Mouse (Mus musculus): ENCODE measurements at regions not wholly inside any gene's neighbourhood (a gene's known extent, or its start where the extent isn't known, plus 50 kb on each side); places are given as distances from the start of the nearest gene placed in this dataset.

GRCm38 (mm10) chr15:87398396-87398795, 145.7 kb upstream of the Fam19a5 start:
- no peak for DNase-seq (ENCODE audit: low spot score)
- 68% methylated on average over 4 of the region's 4 CpGs for WGBS

GRCm38 (mm10) chr15:87405689-87406088, 138.4 kb upstream of the Fam19a5 start:
- H3K9me3 ChIP-seq (ENCODE audit: low read length) = no peaks in the 10 kb centered on the region; the same call in 1 of the 2 replicates
- no peak overlapping the region for H3K9ac ChIP-seq (replicated peaks; ENCODE audit: low read length)
- H3K27ac ChIP-seq = no peak overlapping the region
- no peaks in the 10 kb centered on the region for H3K4me1 ChIP-seq (ENCODE audit: insufficient read depth, low read length)
- no peak overlapping the region for H3K4me3 ChIP-seq (ENCODE audit: low read length)
- no peak overlapping the region for H3K4me2 ChIP-seq (ENCODE audit: low read depth, low read length)
- H3K27me3 ChIP-seq (ENCODE audit: insufficient read depth, low read length) = no peaks in the 10 kb centered on the region
- 84% methylated on average over 5 of the region's 5 CpGs for WGBS
- ATAC-seq (no peak), DNase-seq (ENCODE audit: low spot score) (no peak)
- no peaks in the 10 kb centered on the region for H3K36me3 ChIP-seq (ENCODE audit: insufficient read depth, low read length)
- TF ChIP-seq CTCF (IDR thresholded peaks at IDR 0.05; ENCODE audit: low read depth) = no peak

More at GRCm38 (mm10) chr15:87398396-87398795, 145.7 kb upstream of the Fam19a5 start:
- Histone ChIP-seq H3K4me2 (ENCODE audit: low read depth, low read length) (no peak overlapping the region), H3K27me3 (ENCODE audit: insufficient read depth, low read length) (no peaks in the 10 kb centered on the region), H3K4me3 (ENCODE audit: low read length) (no peak overlapping the region), H3K9ac (replicated peaks; ENCODE audit: low read length) (no peak overlapping the region), H3K9me3 (ENCODE audit: low read length) (no peaks in the 10 kb centered on the region; the same call in 1 of the 2 replicates), H3K4me1 (ENCODE audit: insufficient read depth, low read length) (no peaks in the 10 kb centered on the region), H3K27ac (no peak overlapping the region), H3K36me3 (ENCODE audit: insufficient read depth, low read length) (no peaks in the 10 kb centered on the region)
- no peak for TF ChIP-seq CTCF (IDR thresholded peaks at IDR 0.05; ENCODE audit: low read depth)
- no peak for ATAC-seq

GRCm38 (mm10) chr15:87411978-87412377, 132.1 kb upstream of the Fam19a5 start:
- ATAC-seq (no peak), DNase-seq (ENCODE audit: low spot score) (no peak)
- Histone ChIP-seq H3K9me3 (ENCODE audit: low read length) (no peaks in the 10 kb centered on the region), H3K9ac (replicated peaks; ENCODE audit: low read length) (no peak overlapping the region), H3K27ac (no peak overlapping the region), H3K27me3 (ENCODE audit: insufficient read depth, low read length) (no peaks in the 10 kb centered on the region), H3K4me2 (ENCODE audit: low read depth, low read length) (no peak overlapping the region), H3K4me1 (ENCODE audit: insufficient read depth, low read length) (no peaks in the 10 kb centered on the region), H3K36me3 (ENCODE audit: insufficient read depth, low read length) (no peaks in the 10 kb centered on the region), H3K4me3 (ENCODE audit: low read length) (no peak overlapping the region)
- WGBS = 50% methylated on average over 12 of the region's 12 CpGs
- TF ChIP-seq CTCF (IDR thresholded peaks at IDR 0.05; ENCODE audit: low read depth) = no peak

GRCm38 (mm10) chr15:87415996-87416395, 128.1 kb upstream of the Fam19a5 start:
- TF ChIP-seq CTCF (IDR thresholded peaks at IDR 0.05; ENCODE audit: low read depth) = no peak
- Histone ChIP-seq H3K4me2 (ENCODE audit: low read depth, low read length) (no peak overlapping the region), H3K27ac (no peak overlapping the region), H3K27me3 (ENCODE audit: insufficient read depth, low read length) (no peaks in the 10 kb centered on the region), H3K9ac (replicated peaks; ENCODE audit: low read length) (no peak overlapping the region), H3K36me3 (ENCODE audit: insufficient read depth, low read length) (no peaks in the 10 kb centered on the region), H3K9me3 (ENCODE audit: low read length) (no peaks in the 10 kb centered on the region), H3K4me1 (ENCODE audit: insufficient read depth, low read length) (no peaks in the 10 kb centered on the region), H3K4me3 (ENCODE audit: low read length) (no peak overlapping the region)
- 77% methylated on average over 7 of the region's 7 CpGs for WGBS
- no peak for DNase-seq (ENCODE audit: low spot score)
- no peak for ATAC-seq

- 75% methylated on average over 4 of the region's 4 CpGs for WGBS
- Histone ChIP-seq H3K27me3 (ENCODE audit: insufficient read depth, low read length) (no peaks in the 10 kb centered on the region), H3K27ac (no peak overlapping the region), H3K4me3 (ENCODE audit: low read length) (no peak overlapping the region), H3K36me3 (ENCODE audit: insufficient read depth, low read length) (no peaks in the 10 kb centered on the region), H3K4me1 (ENCODE audit: insufficient read depth, low read length) (no peaks in the 10 kb centered on the region), H3K9ac (replicated peaks; ENCODE audit: low read length) (no peak overlapping the region), H3K9me3 (ENCODE audit: low read length) (no peaks in the 10 kb centered on the region), H3K4me2 (ENCODE audit: low read depth, low read length) (no peak overlapping the region)
- TF ChIP-seq CTCF (IDR thresholded peaks at IDR 0.05; ENCODE audit: low read depth) = no peak
- DNase-seq (ENCODE audit: low spot score) = no peak
- ATAC-seq = no peak
Observed at GRCm38 (mm10) chr15:87421743-87422142, 122.4 kb upstream of the Fam19a5 start.

GRCm38 (mm10) chr15:87433306-87433705, 110.8 kb upstream of the Fam19a5 start:
- Histone ChIP-seq H3K4me1 (ENCODE audit: insufficient read depth, low read length) (no peaks in the 10 kb centered on the region), H3K27me3 (ENCODE audit: insufficient read depth, low read length) (no peaks in the 10 kb centered on the region), H3K9ac (replicated peaks; ENCODE audit: low read length) (no peak overlapping the region), H3K9me3 (ENCODE audit: low read length) (no peaks in the 10 kb centered on the region), H3K4me3 (ENCODE audit: low read length) (no peak overlapping the region), H3K36me3 (ENCODE audit: insufficient read depth, low read length) (no peaks in the 10 kb centered on the region), H3K4me2 (ENCODE audit: low read depth, low read length) (no peak overlapping the region), H3K27ac (no peak overlapping the region)
- ATAC-seq = no peak
- DNase-seq (ENCODE audit: low spot score) = no peak
- TF ChIP-seq CTCF (IDR thresholded peaks at IDR 0.05; ENCODE audit: low read depth) = no peak
- 94% methylated on average over 6 of the region's 6 CpGs for WGBS

DNA sequence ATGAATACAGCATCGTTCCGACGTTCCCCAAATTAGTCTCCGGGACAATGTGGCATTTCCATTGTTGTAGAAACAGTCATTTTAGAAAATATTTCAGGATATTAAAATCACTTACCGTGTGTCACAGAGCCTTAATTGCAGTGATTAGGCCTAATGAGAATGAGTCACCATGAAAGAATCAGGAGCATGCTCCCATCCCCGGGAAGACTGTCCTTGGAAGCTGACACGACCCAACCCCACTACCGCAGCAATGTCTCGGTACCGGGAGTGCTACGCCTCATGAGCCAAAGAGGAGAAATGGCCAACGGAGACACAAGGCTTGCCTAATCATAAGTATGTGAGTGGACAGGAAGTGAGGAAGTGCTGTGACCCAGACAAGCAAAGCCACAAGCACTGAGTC, 110.2 kb upstream of the Fam19a5 start:
- Histone ChIP-seq H3K27ac (no peak overlapping the region), H3K27me3 (ENCODE audit: insufficient read depth, low read length) (no peaks in the 10 kb centered on the region), H3K9me3 (ENCODE audit: low read length) (no peaks in the 10 kb centered on the region), H3K36me3 (ENCODE audit: insufficient read depth, low read length) (no peaks in the 10 kb centered on the region), H3K4me2 (ENCODE audit: low read depth, low read length) (no peak overlapping the region), H3K4me3 (ENCODE audit: low read length) (no peak overlapping the region), H3K9ac (replicated peaks; ENCODE audit: low read length) (no peak overlapping the region), H3K4me1 (ENCODE audit: insufficient read depth, low read length) (no peaks in the 10 kb centered on the region)
- DNase-seq (ENCODE audit: low spot score) (no peak), ATAC-seq (no peak)
- WGBS = 92% methylated on average over 12 of the region's 12 CpGs
- TF ChIP-seq CTCF (IDR thresholded peaks at IDR 0.05; ENCODE audit: low read depth) = no peak
